Mouse (Mus musculus) spleen, adult 18-20 months (tissue): ENCODE data around the gene Samd5.

Experiments used
- DNase-seq, 2 experiments: peaks; one replicate each; pipeline ENCODE4 v3.0.0; 2022; ENCODE audit warnings: mixed read lengths in 2 of 2

The Samd5 gene

GRCm38 (mm10) chr10:9674561-9675521, at the start of gene Samd5:
Samd5 (minus strand) TSS chr10:9675208.
- peak in 1 of 2 experiments; percentile 4 for DNase-seq

- DNase-seq: no peak
Observed at GRCm38 (mm10) chr10:9722519-9723303, 47.7 kb upstream of the Samd5 start.

- no peak for DNase-seq
Observed at GRCm38 (mm10) chr10:9720027-9720426, 45.0 kb upstream of the Samd5 start.

- no peak for DNase-seq
Observed at GRCm38 (mm10) chr10:9718086-9718485, 43.1 kb upstream of the Samd5 start.

- no peak for DNase-seq
Observed at GRCm38 (mm10) chr10:9704956-9705355, 29.9 kb upstream of the Samd5 start.

- DNase-seq: no peak
Observed at GRCm38 (mm10) chr10:9699071-9699761, 24.2 kb upstream of the Samd5 start.

GRCm38 (mm10) chr10:9698141-9698540, 23.1 kb upstream of the Samd5 start:
- no peak for DNase-seq

GRCm38 (mm10) chr10:9696543-9697141, 21.6 kb upstream of the Samd5 start:
- DNase-seq: no peak

- no peak for DNase-seq
Observed at GRCm38 (mm10) chr10:9693990-9694699, 19.1 kb upstream of the Samd5 start.

- no peak for DNase-seq
Observed at GRCm38 (mm10) chr10:9680928-9681327, 5.9 kb upstream of the Samd5 start.

- no peak for DNase-seq
Observed at GRCm38 (mm10) chr10:9679911-9680310, 4.9 kb upstream of the Samd5 start.

GRCm38 (mm10) chr10:9678071-9678470, 3.1 kb upstream of the Samd5 start:
- DNase-seq: no peak

GRCm38 (mm10) chr10:9676886-9677285, 1.9 kb upstream of the Samd5 start:
- peak in 1 of 2 experiments; percentile 6 for DNase-seq

- DNase-seq: no peak
Observed at GRCm38 (mm10) chr10:9676418-9676786, 1.4 kb upstream of the Samd5 start.

GRCm38 (mm10) chr10:9675550-9676417, 776 bp upstream of the Samd5 start:
- no peak for DNase-seq

- DNase-seq: no peak
Observed at GRCm38 (mm10) chr10:9673276-9673675, 1.7 kb downstream of the Samd5 start.

GRCm38 (mm10) chr10:9672751-9673150, 2.3 kb downstream of the Samd5 start:
- no peak for DNase-seq

- no peak for DNase-seq
Observed at GRCm38 (mm10) chr10:9670351-9670750, 4.7 kb downstream of the Samd5 start.

GRCm38 (mm10) chr10:9668791-9669190, 6.2 kb downstream of the Samd5 start:
- DNase-seq: no peak

- no peak for DNase-seq
Observed at GRCm38 (mm10) chr10:9652946-9653345, 22.1 kb downstream of the Samd5 start.
